Mouse (Mus musculus) liver, embryonic 13.5 days (tissue): Measurements from ENCODE around the gene Dnajb14. TPM values are rescaled to one million over a fixed set of nuclear protein-coding genes. Genes with fewer than 3 reads are reported as not detected.
"Not testable (repeated sequence)": the region's sequence is repeated elsewhere in the genome, so short reads cannot be mapped to it uniquely, and the experiment has no call there.

Source experiments
- ATAC-seq: fragments of 200-750 bp; cut with Nextera tagmentation; 2 replicates; pipeline ENCODE4 v1.8.0; 2017; ENCODE audit warnings: low read depth, mild to moderate bottlenecking, moderate number of reproducible peaks, moderate library complexity
- DNase-seq: peaks from one replicate; pipeline ENCODE4 v3.0.0; 2022
- H3K27ac ChIP-seq: fragments of 300-500 bp; sonication (generic); 2 replicates; pipeline ENCODE4 v1.5.1; 2015; ENCODE audit warnings: moderate library complexity, mild to moderate bottlenecking, inconsistent platforms
- H3K27me3 ChIP-seq: fragments of 300-500 bp; sonication (generic); 2 replicates; pipeline ENCODE4 v1.6.1; 2015; ENCODE audit warnings: mild to moderate bottlenecking, inconsistent platforms
- H3K36me3 ChIP-seq: fragments of 300-500 bp; sonication (generic); 2 replicates; pipeline ENCODE4 v1.6.1; 2015; ENCODE audit warnings: mild to moderate bottlenecking, inconsistent platforms
- H3K4me1 ChIP-seq: fragments of 300-500 bp; sonication (generic); replicated peaks from 2 replicates; pipeline ENCODE4 v1.6.1; 2015; ENCODE audit warnings: inconsistent platforms
- H3K4me2 ChIP-seq: fragments of 300-500 bp; sonication (generic); 2 replicates; pipeline ENCODE4 v1.6.1; 2015; ENCODE audit warnings: inconsistent platforms, mild to moderate bottlenecking, moderate library complexity
- H3K4me3 ChIP-seq: fragments of 300-500 bp; sonication (generic); replicated peaks from 2 replicates; pipeline ENCODE4 v1.5.1; 2015; ENCODE audit warnings: mild to moderate bottlenecking, inconsistent platforms
- H3K9ac ChIP-seq: fragments of 300-500 bp; sonication (generic); 2 replicates; pipeline ENCODE4 v1.6.1; 2015; ENCODE audit warnings: mild to moderate bottlenecking, inconsistent platforms
- H3K9me3 ChIP-seq: fragments of 300-500 bp; sonication (generic); replicated peaks from 2 replicates; pipeline ENCODE4 v1.6.1; 2016; ENCODE audit warnings: inconsistent platforms
- WGBS: fragments of 180-500 bp; shearing (Covaris S2); methylation state at CpG from one replicate; pipeline ENCODE4 v1.1.7; 2015; ENCODE audit not compliant: insufficient replicate concordance; 5-methylcytosine and 5-hydroxymethylcytosine counted together
- polyA plus RNA-seq: library from polyadenylated mRNA; unstranded; fragments of >200 nt; fragmentation: Nextera tagmentation; extraction: Ambion mirVana; gene quantifications from 2 replicates; pipeline ENCODE4 v1.2.1, GENCODE M21; 2015

Dnajb14 gene
- polyA plus RNA-seq, 1 experiment from 2014 or later = 5.7 TPM

- H3K27me3 ChIP-seq = no peaks in the 10 kb centered on the region
- peaks cover 73% of the 10 kb centered on the region for H3K4me1 ChIP-seq
- H3K36me3 ChIP-seq = peaks cover 24% of the 10 kb centered on the region
- peak overlapping the region; percentile 80 for H3K27ac ChIP-seq
- ATAC-seq (no peak), DNase-seq (no peak)
- H3K9ac ChIP-seq = 0 out of 2 replicates have a peak overlapping the region, but pooled peaks have one; percentile 19
- no peaks in the 10 kb centered on the region for H3K9me3 ChIP-seq
- no peak overlapping the region for H3K4me3 ChIP-seq
- H3K4me2 ChIP-seq = peak overlapping the region; percentile 28; the same call in 1 of the 2 replicates
- whole genome bisulfite sequencing = 72% methylated on average over 12 of the region's 12 CpGs
Observed at GRCm38 (mm10) chr3:137942098-137942622, 74.7 kb downstream of the Dnajb14 start.

- Histone ChIP-seq H3K9me3 (no peaks in the 10 kb centered on the region), H3K27ac (peak overlapping the region; percentile 74), H3K4me1 (peaks cover 85% of the 10 kb centered on the region), H3K4me2 (peak overlapping the region; percentile 24; the same call in 1 of the 2 replicates), H3K36me3 (peaks cover 21% of the 10 kb centered on the region), H3K4me3 (no peak overlapping the region), H3K9ac (no peak overlapping the region; the same call in 1 of the 2 replicates), H3K27me3 (no peaks in the 10 kb centered on the region)
- DNase-seq (peak; percentile 67), ATAC-seq (peak; percentile 77)
- 7% methylated on average over 6 of the region's 6 CpGs for WGBS
Observed at GRCm38 (mm10) chr3:137943737-137944154, 76.3 kb downstream of the Dnajb14 start.

- WGBS = 72% methylated on average over 3 of the region's 3 CpGs
- no peaks in the 10 kb centered on the region for H3K9me3 ChIP-seq
- peaks cover 26% of the 10 kb centered on the region for H3K36me3 ChIP-seq
- H3K4me2 ChIP-seq = no peak overlapping the region
- no peak for DNase-seq
- no peaks in the 10 kb centered on the region for H3K27me3 ChIP-seq
- H3K27ac ChIP-seq = peak overlapping the region; percentile 2
- H3K9ac ChIP-seq = no peak overlapping the region
- H3K4me3 ChIP-seq = no peak overlapping the region
- no peak for ATAC-seq
- peaks cover 89% of the 10 kb centered on the region for H3K4me1 ChIP-seq
Observed at GRCm38 (mm10) chr3:137946827-137947226, 79.4 kb downstream of the Dnajb14 start.

- H3K4me1 ChIP-seq = peaks cover 89% of the 10 kb centered on the region
- no peak overlapping the region for H3K4me2 ChIP-seq
- no peak for ATAC-seq
- H3K36me3 ChIP-seq = peaks cover 26% of the 10 kb centered on the region
- H3K9ac ChIP-seq = no peak overlapping the region
- no peaks in the 10 kb centered on the region for H3K27me3 ChIP-seq
- no peak overlapping the region for H3K4me3 ChIP-seq
- H3K27ac ChIP-seq = peak overlapping the region; percentile 2
- DNase-seq = no peak
- H3K9me3 ChIP-seq = no peaks in the 10 kb centered on the region
- 11% methylated on average over 4 of the region's 4 CpGs for WGBS
Observed at GRCm38 (mm10) chr3:137947525-137947924, 80.0 kb downstream of the Dnajb14 start.

GRCm38 (mm10) chr3:137950191-137950885 is 82.9 kb downstream of the Dnajb14 start:
- no peak for DNase-seq
- peak overlapping the region; percentile 66 for H3K27ac ChIP-seq

GRCm38 (mm10) chr3:137951302-137951701 is 83.8 kb downstream of the Dnajb14 start:
- H3K9ac ChIP-seq, ATAC-seq, DNase-seq, H3K9me3 ChIP-seq, H3K4me2 ChIP-seq, H3K4me3 ChIP-seq, H3K27me3 ChIP-seq: not testable (repeated sequence)
- 66% methylated on average over 3 of the region's 3 CpGs for WGBS
- Histone ChIP-seq H3K4me1 (peaks cover 94% of the 10 kb centered on the region), H3K27ac (peak overlapping the region; percentile 89; the same call in 1 of the 2 replicates), H3K36me3 (peaks cover 17% of the 10 kb centered on the region)

More at GRCm38 (mm10) chr3:137950191-137950885, 82.9 kb downstream of the Dnajb14 start:
- no peak overlapping the region for H3K9ac ChIP-seq
- no peaks in the 10 kb centered on the region for H3K9me3 ChIP-seq
- no peak for ATAC-seq
- H3K4me2 ChIP-seq = no peak overlapping the region
- 59% methylated on average over 10 of the region's 10 CpGs for WGBS
- no peak overlapping the region for H3K4me3 ChIP-seq
- peaks cover 92% of the 10 kb centered on the region for H3K4me1 ChIP-seq
- peaks cover 26% of the 10 kb centered on the region for H3K36me3 ChIP-seq
- H3K27me3 ChIP-seq = no peaks in the 10 kb centered on the region

- H3K27me3 ChIP-seq = no peaks in the 10 kb centered on the region
- H3K4me3 ChIP-seq = no peak overlapping the region
- peak overlapping the region; percentile 44 for H3K9ac ChIP-seq
- ATAC-seq = peak; percentile 77
- H3K4me2 ChIP-seq = peak overlapping the region; percentile 44
- peak; percentile 67 for DNase-seq
- peak overlapping the region; percentile 89 for H3K27ac ChIP-seq
- H3K9me3 ChIP-seq = no peaks in the 10 kb centered on the region
- H3K36me3 ChIP-seq = peaks cover 17% of the 10 kb centered on the region
- H3K4me1 ChIP-seq = peaks cover 97% of the 10 kb centered on the region
- WGBS = 6% methylated on average over 7 of the region's 7 CpGs
Observed at GRCm38 (mm10) chr3:137951819-137952218, 84.3 kb downstream of the Dnajb14 start.

- H3K27me3 ChIP-seq = no peaks in the 10 kb centered on the region
- DNase-seq = no peak
- H3K27ac ChIP-seq = peak overlapping the region; percentile 89
- peak; percentile 54 for ATAC-seq
- peak overlapping the region; percentile 16; the same call in 1 of the 2 replicates for H3K4me3 ChIP-seq
- peaks cover 17% of the 10 kb centered on the region for H3K36me3 ChIP-seq
- peaks cover 97% of the 10 kb centered on the region for H3K4me1 ChIP-seq
- WGBS = 17% methylated on average over 4 of the region's 4 CpGs
- peak overlapping the region; percentile 44 for H3K9ac ChIP-seq
- H3K4me2 ChIP-seq = peak overlapping the region; percentile 44
- no peaks in the 10 kb centered on the region for H3K9me3 ChIP-seq
Observed at GRCm38 (mm10) chr3:137952225-137952913, 84.9 kb downstream of the Dnajb14 start.

GRCm38 (mm10) chr3:137952914-137953880 is 85.7 kb downstream of the Dnajb14 start:
- Histone ChIP-seq H3K36me3 (peaks cover 15% of the 10 kb centered on the region), H3K9ac (peak overlapping the region; percentile 44), H3K27ac (peak overlapping the region; percentile 89), H3K9me3 (no peaks in the 10 kb centered on the region), H3K4me2 (peak overlapping the region; percentile 44), H3K4me1 (peaks cover 97% of the 10 kb centered on the region), H3K27me3 (no peaks in the 10 kb centered on the region), H3K4me3 (peak overlapping the region; percentile 16; the same call in 1 of the 2 replicates)
- peak; percentile 37 for ATAC-seq
- peak; percentile 63 for DNase-seq
- whole genome bisulfite sequencing = 9% methylated on average over 14 of the region's 14 CpGs

GRCm38 (mm10) chr3:137954256-137954916 is 86.9 kb downstream of the Dnajb14 start:
- H3K4me1 ChIP-seq = peaks cover 95% of the 10 kb centered on the region
- peak overlapping the region; percentile 1; the same call in 1 of the 2 replicates for H3K4me2 ChIP-seq
- no peak for ATAC-seq
- H3K27ac ChIP-seq = peak overlapping the region; percentile 89
- 56% methylated on average over 23 of the region's 23 CpGs for WGBS
- no peak overlapping the region for H3K4me3 ChIP-seq
- H3K9me3 ChIP-seq = no peaks in the 10 kb centered on the region
- peak overlapping the region; percentile 44; the same call in 1 of the 2 replicates for H3K9ac ChIP-seq
- H3K36me3 ChIP-seq = peaks cover 3% of the 10 kb centered on the region
- H3K27me3 ChIP-seq = no peaks in the 10 kb centered on the region
- DNase-seq = no peak
